Mouse (Mus musculus) megakaryocyte progenitor cell, adult 5-6 weeks (primary cell): ENCODE results near the gene Dph1. TPM values are rescaled to one million over a fixed set of nuclear protein-coding genes. Genes with fewer than 3 reads are reported as not detected.

Experiments
- ATAC-seq: replicated peaks from 2 replicates; pipeline ENCODE4 v1.8.0; 2016; ENCODE audit warnings: mild to moderate bottlenecking, moderate TSS enrichment, inconsistent platforms; ENCODE audit not compliant: poor library complexity
- total RNA-seq, 2 experiments: library from RNA; stranded (forward) in 1 of 2; stranded (reverse) in 1 of 2; fragments of 157-497, 149-512 nt in 1 of 2; fragments of 200-1000 nt in 1 of 2; gene quantifications; 2 replicates each; pipeline versions ENCODE4 v1.2.3 to v1.2.4; 2015 to 2017

The Dph1 gene
- total RNA-seq (2015) (3.3 and 7.4 TPM in 2 replicates), total RNA-seq (2017) (9.2 and 9.5 TPM in 2 replicates)

DNA sequence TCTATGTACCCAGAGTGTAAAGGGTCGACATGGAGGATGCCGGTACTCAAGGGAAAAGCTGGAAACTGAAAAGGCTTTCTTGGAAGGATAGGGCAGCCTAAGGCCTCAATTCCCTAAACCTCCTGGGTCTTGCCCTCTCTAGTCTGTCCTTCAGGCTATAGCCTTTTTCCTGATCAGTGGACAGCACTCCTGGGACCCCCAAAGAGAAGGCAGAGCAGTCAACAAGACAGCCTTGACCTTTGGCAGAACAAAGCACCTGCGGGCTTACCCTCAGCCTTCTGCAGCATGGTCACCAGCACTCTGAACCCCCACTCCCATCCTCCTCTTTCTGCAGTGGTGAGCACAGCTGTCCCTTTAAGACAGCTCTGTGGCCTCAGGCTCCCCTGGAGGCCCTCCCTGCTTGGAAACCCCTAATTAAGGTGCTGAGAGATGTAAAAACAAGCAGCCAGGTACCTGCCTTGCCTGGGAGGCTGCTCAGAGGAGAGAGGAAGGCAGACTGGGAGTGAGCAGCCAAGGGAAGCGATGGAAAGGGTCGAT lies at the start of gene Dph1:
Dph1 (minus strand) TSS at position 337 of the 537 bp plus-strand sequence.
- ATAC-seq: no peak

DNA sequence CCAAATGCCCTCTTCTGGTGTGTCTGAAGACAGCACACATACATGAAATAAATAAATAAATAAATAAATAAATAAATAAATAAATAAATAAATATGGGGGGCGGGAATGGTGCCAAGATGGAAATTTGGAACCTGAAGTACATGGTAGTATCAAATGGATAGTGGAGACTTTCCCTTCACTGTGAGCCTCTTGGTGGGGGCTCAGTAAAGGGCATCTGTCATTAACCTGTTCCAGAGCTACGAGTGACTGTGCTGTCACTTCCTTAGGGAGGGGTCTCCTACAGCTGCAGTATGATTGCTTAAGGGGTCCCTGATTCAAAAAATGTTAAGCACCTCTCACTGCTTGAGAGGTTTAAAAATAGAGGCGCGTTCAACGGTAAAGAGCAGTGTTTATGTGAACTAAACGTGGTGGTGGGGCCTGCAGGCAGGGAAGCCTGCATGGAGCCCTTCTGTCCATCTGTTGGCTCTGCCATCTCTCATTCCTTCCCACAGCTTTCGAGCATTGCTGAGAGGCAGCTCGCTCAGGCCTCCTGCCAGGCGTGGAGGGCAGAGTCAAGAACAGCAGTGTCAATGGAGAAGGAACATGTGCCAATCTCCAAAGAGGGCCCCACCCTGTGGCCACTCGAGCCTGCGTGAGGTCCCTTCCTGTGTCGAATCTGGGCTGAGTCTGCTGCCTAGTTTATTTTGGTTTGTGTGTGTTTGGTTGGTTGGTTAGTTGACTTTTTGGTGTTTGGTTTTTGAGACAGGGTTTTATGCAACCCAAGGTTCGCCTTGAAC lies 49.3 kb upstream of the Dph1 start:
- peak; percentile 73 for ATAC-seq

- peak; percentile 84 for ATAC-seq
Observed at GRCm38 (mm10) chr11:75234745-75235144, 43.7 kb upstream of the Dph1 start.

DNA sequence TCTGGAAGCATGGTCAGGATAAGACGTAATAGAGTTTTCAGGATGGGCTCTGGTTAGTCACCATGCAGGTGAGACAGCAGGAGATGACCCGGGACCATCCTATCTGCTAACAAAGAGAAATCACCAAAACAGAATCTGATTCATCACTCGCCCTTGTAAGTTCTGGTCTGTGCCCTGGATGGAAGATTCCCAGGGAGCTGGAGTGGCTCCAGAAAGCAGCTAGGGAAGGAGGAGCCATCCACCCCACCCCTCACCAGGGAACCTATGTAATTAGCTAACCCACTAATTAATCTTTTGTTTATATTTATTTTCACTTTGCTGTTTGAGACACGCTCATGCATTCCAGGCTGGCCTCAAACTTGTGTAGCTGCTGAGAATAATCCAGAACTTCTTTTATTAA lies 41.4 kb upstream of the Dph1 start:
- ATAC-seq: no peak

GRCm38 (mm10) chr11:75231756-75232155 lies 40.7 kb upstream of the Dph1 start:
- peak; percentile 76 for ATAC-seq

- no peak for ATAC-seq
Observed at GRCm38 (mm10) chr11:75230272-75230760, 39.3 kb upstream of the Dph1 start.

- ATAC-seq: no peak
Observed at GRCm38 (mm10) chr11:75229289-75229688, 38.2 kb upstream of the Dph1 start.

DNA sequence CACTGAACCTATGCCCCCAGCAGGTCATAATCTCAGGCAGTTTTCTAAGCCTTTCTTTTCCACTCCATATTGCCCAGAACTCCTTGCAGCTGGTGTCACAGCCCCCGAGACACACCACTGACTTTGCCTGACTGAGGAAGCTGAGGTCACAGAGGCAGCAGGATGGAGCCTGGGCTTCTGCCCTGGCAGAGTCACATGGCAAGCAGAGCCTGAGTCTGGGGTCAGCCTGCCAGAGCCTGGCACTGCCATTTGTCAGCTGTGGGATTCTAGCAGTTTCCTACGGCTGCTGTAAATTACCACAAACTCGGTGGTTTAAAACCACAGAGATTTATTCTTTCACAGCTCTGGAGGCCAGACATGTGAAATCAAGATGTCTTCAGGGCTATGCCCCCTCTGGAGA lies 36.6 kb upstream of the Dph1 start:
- ATAC-seq: peak; percentile 64

GRCm38 (mm10) chr11:75224835-75225234 lies 33.8 kb upstream of the Dph1 start:
- ATAC-seq: no peak

DNA sequence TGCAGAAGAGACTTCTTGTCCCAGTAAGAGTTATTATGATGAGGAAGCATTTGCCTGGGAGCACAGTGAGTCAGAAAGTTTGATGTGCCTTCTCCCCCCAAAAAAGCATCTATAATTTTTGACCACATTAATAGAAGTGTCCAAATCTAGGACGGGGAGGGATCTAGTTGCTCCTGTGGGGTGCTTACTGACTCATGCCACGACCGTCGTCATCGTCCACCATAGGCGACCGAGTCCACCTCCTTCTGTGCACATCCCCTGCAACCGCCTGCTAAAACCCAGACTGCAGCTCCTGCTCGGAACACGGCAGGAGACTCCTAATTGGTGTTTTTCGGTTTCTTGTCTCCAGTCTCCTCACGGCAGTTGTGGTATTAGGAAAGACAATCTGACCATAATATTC lies 33.0 kb upstream of the Dph1 start:
- no peak for ATAC-seq

GRCm38 (mm10) chr11:75220517-75221145 lies 29.6 kb upstream of the Dph1 start:
- ATAC-seq: no peak

DNA sequence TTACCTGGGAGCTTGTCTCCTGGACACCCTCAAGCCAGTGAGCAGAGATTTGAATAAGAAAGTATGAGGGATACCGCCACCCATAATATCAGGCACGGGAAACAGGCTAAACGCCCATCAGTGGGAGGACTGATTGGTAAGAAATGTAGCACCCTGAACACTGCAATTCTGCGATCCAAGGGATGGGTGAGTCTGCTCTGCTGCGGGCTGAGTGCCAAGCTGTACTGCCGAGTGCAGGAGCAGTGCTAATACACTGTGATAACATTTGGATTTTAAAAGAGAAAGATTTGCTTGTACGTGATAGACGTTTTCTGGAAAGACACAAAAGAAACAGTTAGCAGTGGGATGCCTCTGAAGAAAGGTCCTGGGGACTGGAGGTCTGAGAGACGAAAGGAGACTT lies 29.1 kb upstream of the Dph1 start:
- no peak for ATAC-seq

DNA sequence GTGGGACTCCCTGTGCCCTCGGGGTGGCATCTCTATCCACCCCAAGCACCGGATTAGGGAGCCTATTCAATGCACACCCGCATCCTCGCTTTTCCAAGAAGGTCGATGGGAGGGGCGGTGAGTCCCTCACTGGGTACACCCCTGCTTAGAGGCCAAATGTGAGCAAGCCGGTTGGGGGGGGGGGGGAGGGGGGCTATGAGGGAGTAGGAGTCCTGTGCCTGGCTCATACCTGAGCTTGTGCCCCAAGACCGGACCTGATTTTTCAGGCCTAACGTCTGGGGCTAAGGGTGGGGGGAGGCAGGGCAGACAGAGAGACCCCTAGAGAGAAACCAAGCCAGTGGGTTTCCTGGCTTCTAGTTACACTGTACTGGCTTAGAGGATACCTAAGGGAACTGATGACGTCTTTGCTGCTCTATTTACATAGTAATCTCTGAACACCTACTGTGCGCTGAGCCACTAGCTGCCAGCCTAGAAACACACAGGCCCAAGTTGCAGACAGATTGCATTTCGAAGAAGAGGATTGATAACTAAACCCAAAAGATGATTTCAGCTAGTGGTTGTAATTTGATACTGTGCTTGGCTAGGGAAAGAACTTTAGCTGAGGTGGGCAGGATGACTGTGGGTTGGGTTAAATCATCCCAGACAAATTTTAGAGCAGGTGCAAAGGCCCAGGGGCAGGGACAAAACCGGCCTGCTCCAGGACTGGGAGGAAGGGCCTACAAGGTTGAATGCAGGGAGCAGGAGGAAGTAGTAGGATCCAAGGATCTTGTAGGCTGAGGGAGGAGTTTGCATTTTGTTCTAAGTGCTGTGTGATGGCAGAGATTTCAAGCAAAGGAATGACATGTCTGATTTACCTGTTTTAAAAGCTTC lies 23.3 kb upstream of the Dph1 start:
- ATAC-seq: no peak

DNA sequence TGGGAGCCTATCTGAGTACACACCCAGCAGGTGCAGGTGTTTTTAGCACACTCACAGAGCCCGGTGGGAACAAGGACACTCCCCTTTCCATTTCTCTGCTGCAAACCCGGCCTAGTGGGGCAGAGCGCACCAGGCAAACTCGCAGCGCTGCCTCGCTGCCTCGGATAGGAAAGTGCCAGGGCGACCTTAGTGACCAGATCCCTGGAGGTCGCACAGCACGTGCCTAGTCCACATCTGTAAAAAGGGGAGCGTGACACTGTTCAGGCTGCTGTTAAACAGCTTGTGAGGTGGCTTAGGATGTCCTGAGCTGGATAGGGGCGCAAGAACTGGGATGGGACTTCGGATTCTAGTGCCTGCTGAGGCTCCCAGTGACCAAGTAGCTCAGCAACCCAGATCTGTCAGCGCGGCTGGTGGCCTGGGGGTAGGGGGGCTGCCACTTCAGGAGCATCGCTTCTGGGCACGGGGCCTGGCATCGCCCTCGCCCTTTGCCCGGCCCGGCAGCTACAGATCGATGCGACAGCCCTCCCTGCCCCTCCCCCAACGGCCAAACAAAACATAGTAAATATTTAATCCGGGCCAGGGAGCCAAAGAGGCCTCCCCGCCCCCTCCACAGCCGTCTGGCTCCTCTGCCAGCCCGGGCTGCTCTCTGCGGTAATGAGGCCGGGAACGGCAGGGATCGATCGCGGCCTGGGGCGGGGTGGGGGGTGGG lies 22.5 kb upstream of the Dph1 start:
- no peak for ATAC-seq

DNA sequence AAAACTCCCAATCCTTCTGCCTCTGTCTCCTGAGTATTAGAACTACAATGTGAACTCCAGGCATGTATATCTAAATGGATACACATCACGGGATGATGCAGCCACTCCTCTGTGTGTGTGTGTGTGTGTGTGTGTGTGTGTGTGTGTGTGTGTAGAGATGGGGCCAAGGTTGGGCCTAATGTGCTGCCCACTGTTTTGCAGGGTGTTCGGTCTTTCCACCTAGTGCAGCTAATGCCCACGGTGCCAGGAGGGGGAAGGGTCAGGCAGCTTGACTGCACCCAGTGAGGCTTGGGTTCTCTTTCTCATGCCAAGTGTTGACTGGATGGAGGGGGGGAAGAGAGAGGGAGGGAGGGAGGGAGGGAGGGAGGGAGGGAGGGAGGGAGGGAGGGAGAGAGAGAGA lies 21.8 kb upstream of the Dph1 start:
- ATAC-seq: no peak

DNA sequence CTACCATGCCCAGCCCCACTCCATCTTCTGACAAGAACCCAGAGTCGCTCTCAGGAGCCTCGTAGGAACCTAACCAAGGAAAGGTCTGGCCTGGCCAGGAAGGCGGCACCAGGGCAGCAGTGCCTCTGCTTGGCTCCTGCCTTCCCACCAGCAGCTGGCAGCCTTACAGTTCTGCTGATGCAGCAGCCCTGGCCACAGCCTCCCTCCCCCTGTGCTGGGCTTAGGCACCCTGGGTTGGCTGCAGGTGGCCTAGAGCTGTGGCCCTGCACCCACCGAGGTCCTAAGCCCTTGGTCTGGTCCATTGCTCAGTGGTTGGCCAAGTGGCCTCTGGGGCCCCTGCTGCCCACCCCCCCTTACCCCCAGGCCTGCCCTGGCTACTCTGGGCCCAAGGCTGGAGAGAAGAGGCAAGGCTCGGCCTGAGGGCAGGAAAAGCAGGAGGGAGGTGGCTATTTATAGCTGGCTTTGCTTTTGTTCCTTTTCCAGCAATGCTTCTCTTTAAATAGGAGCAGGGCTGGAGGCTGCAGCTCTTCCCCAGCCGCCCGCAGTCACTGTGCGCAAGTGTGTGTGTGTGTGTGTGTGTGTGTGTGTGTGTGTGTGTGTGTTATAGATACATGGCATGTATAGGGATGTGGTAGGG lies 21.1 kb upstream of the Dph1 start:
- no peak for ATAC-seq

DNA sequence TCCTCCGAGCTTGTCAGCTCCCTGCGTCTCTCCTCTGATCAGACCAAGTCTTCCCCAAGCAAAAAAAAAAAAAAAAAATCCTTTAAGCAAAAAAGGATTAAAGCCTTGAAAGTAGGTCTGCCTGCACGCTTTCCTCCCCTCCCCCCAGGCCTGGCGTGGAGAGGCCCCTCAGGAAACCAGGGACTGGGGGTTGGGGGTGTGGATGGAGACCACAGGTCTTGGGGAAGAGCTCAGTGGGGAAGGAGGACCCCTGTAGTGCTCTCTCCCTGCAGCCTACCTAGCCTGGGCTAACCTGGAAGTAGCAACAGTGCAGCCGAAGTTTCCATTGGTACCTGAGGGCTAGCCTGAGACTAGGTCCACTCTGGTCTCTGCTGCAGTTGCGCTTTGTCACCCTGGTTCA lies 19.7 kb upstream of the Dph1 start:
- ATAC-seq: no peak

- peak; percentile 23; the same call in 1 of the 2 replicates for ATAC-seq
Observed at GRCm38 (mm10) chr11:75210093-75210492, 19.1 kb upstream of the Dph1 start.

DNA sequence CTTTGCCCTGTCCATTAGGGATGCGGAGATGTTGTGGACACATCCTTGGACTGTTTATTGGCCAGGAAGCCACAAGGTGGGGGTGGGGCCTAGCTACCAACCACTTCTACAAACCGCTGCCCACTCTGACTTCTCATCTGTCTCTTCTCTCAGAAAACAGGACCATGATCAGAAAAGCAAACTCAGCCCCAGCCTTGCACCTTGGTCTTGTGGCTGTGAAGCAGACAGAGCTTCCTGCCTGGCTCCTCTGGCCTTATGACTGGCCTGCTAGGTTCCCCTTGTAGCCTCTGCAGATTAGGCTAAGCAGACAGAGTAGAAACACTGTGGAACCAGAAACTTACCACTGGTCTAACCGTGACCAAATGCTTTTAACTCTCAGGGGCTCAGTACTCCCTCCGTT lies 18.3 kb upstream of the Dph1 start:
- ATAC-seq: peak; percentile 44

DNA sequence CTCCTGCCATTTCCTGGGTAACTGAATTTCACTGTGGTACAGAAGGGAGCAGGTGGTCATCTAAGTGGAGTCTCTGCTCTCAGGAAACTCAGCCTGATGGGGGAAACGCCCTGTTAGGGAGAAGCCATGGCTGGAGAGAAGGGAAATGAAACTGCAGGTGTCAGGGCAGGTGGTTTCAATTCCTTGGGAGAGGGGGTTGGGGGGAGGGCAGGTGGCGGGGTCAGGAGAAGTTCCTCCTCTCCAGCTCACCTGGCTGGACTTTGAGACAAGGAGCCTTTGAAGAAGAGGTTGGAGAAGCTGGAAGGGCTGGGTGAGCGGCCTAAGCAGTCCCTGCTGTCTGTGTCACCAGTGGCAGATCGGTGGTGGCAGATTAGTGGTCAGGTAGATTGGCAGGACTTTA lies 15.3 kb upstream of the Dph1 start:
- no peak for ATAC-seq
